Mouse (Mus musculus) midbrain, embryonic 16.5 days (tissue): ENCODE measurements at regions not wholly inside any gene's neighbourhood (a gene's known extent, or its start where the extent isn't known, plus 50 kb on each side); places are given as distances from the start of the nearest gene placed in this dataset.
"Not testable (repeated sequence)": the region's sequence is repeated elsewhere in the genome, so short reads cannot be mapped to it uniquely, and the experiment has no call there.

Experiments
- ATAC-seq: fragments of 200-750 bp; cut with Nextera tagmentation; 2 replicates; pipeline ENCODE4 v1.8.0; 2017; ENCODE audit warnings: moderate TSS enrichment
- H3K27ac ChIP-seq: fragments of 300-500 bp; sonication (generic); 2 replicates; pipeline ENCODE4 v1.5.1; 2014; ENCODE audit warnings: mild to moderate bottlenecking, low read length, mixed read lengths
- H3K27me3 ChIP-seq: fragments of 300-500 bp; sonication (generic); 2 replicates; pipeline ENCODE4 v1.6.1; 2014; ENCODE audit warnings: low read depth, low read length, mixed read lengths; ENCODE audit not compliant: control insufficient read depth, insufficient read depth
- H3K36me3 ChIP-seq: fragments of 300-500 bp; sonication (generic); 2 replicates; pipeline ENCODE4 v1.6.1; 2014; ENCODE audit warnings: mild to moderate bottlenecking, low read length, moderate library complexity, mixed read lengths; ENCODE audit not compliant: control insufficient read depth, insufficient read depth
- H3K4me1 ChIP-seq: fragments of 300-500 bp; sonication (generic); 2 replicates; pipeline ENCODE4 v1.6.1; 2014; ENCODE audit warnings: mild to moderate bottlenecking, low read length, mixed read lengths; ENCODE audit not compliant: control insufficient read depth, insufficient read depth
- H3K4me2 ChIP-seq: fragments of 300-500 bp; sonication (generic); 2 replicates; pipeline ENCODE4 v1.6.1; 2014; ENCODE audit warnings: mild to moderate bottlenecking, low read length, mixed read lengths
- H3K4me3 ChIP-seq: fragments of 300-500 bp; sonication (generic); 2 replicates; pipeline ENCODE4 v1.5.1; 2014; ENCODE audit warnings: low read depth, mild to moderate bottlenecking, low read length, moderate library complexity, mixed read lengths
- H3K9ac ChIP-seq: fragments of 300-500 bp; sonication (generic); 2 replicates; pipeline ENCODE4 v1.6.1; 2014; ENCODE audit warnings: low read depth, low read length, mixed read lengths
- H3K9me3 ChIP-seq: fragments of 300-500 bp; sonication (generic); replicated peaks from 2 replicates; pipeline ENCODE4 v1.6.1; 2014; ENCODE audit warnings: mild to moderate bottlenecking, low read length, mixed read lengths; ENCODE audit not compliant: control insufficient read depth, poor library complexity, severe bottlenecking
- WGBS: fragments of 180-500 bp; shearing (Covaris S2); extraction: QIAGEN DNeasy Blood & Tissue Kit; methylation state at CpG from one replicate; pipeline ENCODE4 v1.1.7; 2014; 5-methylcytosine and 5-hydroxymethylcytosine counted together

- H3K36me3 ChIP-seq, result no peaks in the 10 kb centered on the region
- no peak overlapping the region for H3K4me3 ChIP-seq
- H3K4me2 ChIP-seq, result no peak overlapping the region
- peak; percentile 15; the same call in 1 of the 2 replicates for ATAC-seq
- peak overlapping the region; percentile 52; the same call in 1 of the 2 replicates for H3K27ac ChIP-seq
- 32% methylated on average over 7 of the region's 7 CpGs for WGBS
- no peaks in the 10 kb centered on the region for H3K9me3 ChIP-seq
- H3K4me1 ChIP-seq, result peaks cover 17% of the 10 kb centered on the region
- no peaks in the 10 kb centered on the region for H3K27me3 ChIP-seq
- no peak overlapping the region for H3K9ac ChIP-seq
Measured at GRCm38 (mm10) chr9:14059228-14059779, 215.6 kb upstream of the Sesn3 start.

- Histone ChIP-seq H3K9me3 (no peaks in the 10 kb centered on the region), H3K4me3 (no peak overlapping the region), H3K9ac (no peak overlapping the region), H3K4me1 (peaks cover 17% of the 10 kb centered on the region), H3K27ac (no peak overlapping the region), H3K4me2 (no peak overlapping the region), H3K27me3 (no peaks in the 10 kb centered on the region), H3K36me3 (no peaks in the 10 kb centered on the region)
- ATAC-seq, result no peak
- 91% methylated on average over 2 of the region's 2 CpGs for WGBS
Measured at GRCm38 (mm10) chr9:14060257-14060656, 214.6 kb upstream of the Sesn3 start.

GRCm38 (mm10) chr9:14061389-14061788 lies 213.5 kb upstream of the Sesn3 start:
- no peak overlapping the region for H3K4me2 ChIP-seq
- no peak for ATAC-seq
- peaks cover 17% of the 10 kb centered on the region for H3K4me1 ChIP-seq
- no peaks in the 10 kb centered on the region for H3K9me3 ChIP-seq
- no peak overlapping the region for H3K9ac ChIP-seq
- H3K4me3 ChIP-seq, result no peak overlapping the region
- H3K36me3 ChIP-seq, result no peaks in the 10 kb centered on the region
- H3K27ac ChIP-seq, result no peak overlapping the region
- no peaks in the 10 kb centered on the region for H3K27me3 ChIP-seq
- 84% methylated on average over 5 of the region's 5 CpGs for WGBS

GRCm38 (mm10) chr9:14061840-14062239 lies 213.0 kb upstream of the Sesn3 start:
- no peak overlapping the region for H3K4me3 ChIP-seq
- ATAC-seq, result no peak
- no peaks in the 10 kb centered on the region for H3K36me3 ChIP-seq
- 89% methylated on average over 9 of the region's 9 CpGs for WGBS
- peaks cover 17% of the 10 kb centered on the region for H3K4me1 ChIP-seq
- H3K4me2 ChIP-seq, result no peak overlapping the region
- H3K9ac ChIP-seq, result no peak overlapping the region
- no peaks in the 10 kb centered on the region for H3K27me3 ChIP-seq
- no peak overlapping the region for H3K27ac ChIP-seq
- H3K9me3 ChIP-seq, result no peaks in the 10 kb centered on the region

GRCm38 (mm10) chr9:14062706-14063105 lies 212.2 kb upstream of the Sesn3 start:
- no peak overlapping the region for H3K27ac ChIP-seq
- H3K4me3 ChIP-seq, result no peak overlapping the region
- H3K4me1 ChIP-seq, result peaks cover 17% of the 10 kb centered on the region
- no peak overlapping the region for H3K9ac ChIP-seq
- no peak for ATAC-seq
- H3K36me3 ChIP-seq, result no peaks in the 10 kb centered on the region
- WGBS, result 95% methylated on average over 1 of the region's 1 CpGs
- H3K27me3 ChIP-seq, result no peaks in the 10 kb centered on the region
- H3K9me3 ChIP-seq, result no peaks in the 10 kb centered on the region
- no peak overlapping the region for H3K4me2 ChIP-seq

GRCm38 (mm10) chr9:14066741-14067140 lies 208.1 kb upstream of the Sesn3 start:
- not testable (repeated sequence) for H3K36me3 ChIP-seq, ATAC-seq, H3K4me1 ChIP-seq, H3K27ac ChIP-seq, H3K9ac ChIP-seq, H3K4me3 ChIP-seq, H3K9me3 ChIP-seq, H3K4me2 ChIP-seq, H3K27me3 ChIP-seq
- 95% methylated on average over 7 of the region's 7 CpGs for WGBS

GRCm38 (mm10) chr9:14069076-14069475 lies 205.8 kb upstream of the Sesn3 start:
- Histone ChIP-seq H3K9me3 (no peaks in the 10 kb centered on the region), H3K36me3 (no peaks in the 10 kb centered on the region), H3K4me3 (no peak overlapping the region), H3K9ac (no peak overlapping the region), H3K27me3 (no peaks in the 10 kb centered on the region), H3K4me2 (no peak overlapping the region), H3K27ac (no peak overlapping the region), H3K4me1 (no peaks in the 10 kb centered on the region)
- ATAC-seq, result no peak
- 94% methylated on average over 6 of the region's 6 CpGs for WGBS

GRCm38 (mm10) chr9:14069770-14070169 lies 205.1 kb upstream of the Sesn3 start:
- Histone ChIP-seq H3K9me3 (no peaks in the 10 kb centered on the region), H3K4me3 (no peak overlapping the region), H3K27ac (no peak overlapping the region), H3K27me3 (no peaks in the 10 kb centered on the region), H3K4me1 (no peaks in the 10 kb centered on the region), H3K9ac (no peak overlapping the region), H3K4me2 (no peak overlapping the region), H3K36me3 (no peaks in the 10 kb centered on the region)
- WGBS, result 77% methylated on average over 3 of the region's 3 CpGs
- no peak for ATAC-seq

GRCm38 (mm10) chr9:14071728-14072127 lies 203.1 kb upstream of the Sesn3 start:
- Histone ChIP-seq H3K36me3 (no peaks in the 10 kb centered on the region), H3K27me3 (no peaks in the 10 kb centered on the region), H3K27ac (no peak overlapping the region), H3K4me3 (no peak overlapping the region), H3K4me2 (no peak overlapping the region), H3K9ac (no peak overlapping the region), H3K9me3 (no peaks in the 10 kb centered on the region), H3K4me1 (no peaks in the 10 kb centered on the region)
- WGBS, result 86% methylated on average over 6 of the region's 6 CpGs
- no peak for ATAC-seq
